Mouse (Mus musculus) G1E-ER4 (cell line): ENCODE results near the gene Chp2. TPM values are rescaled to one million over a fixed set of nuclear protein-coding genes. Genes with fewer than 3 reads are reported as not detected.

Experiments used
- GATA1 ChIP-seq: IDR thresholded peaks from one replicate; pipeline ENCODE4 v1.8.0; 2012; ENCODE audit warnings: low read length, inconsistent platforms
- polyA plus RNA-seq: library from polyadenylated mRNA; stranded (reverse); fragments of >175 nt; gene quantifications from 2 replicates; pipeline ENCODE4 v1.2.3, GENCODE M21; 2012

Chp2 gene
- polyA plus RNA-seq, 1 experiment: not detected

GRCm38 (mm10) chr7:122229306-122229705 is 10.0 kb downstream of the Chp2 start:
- no peak for TF ChIP-seq GATA1

- TF ChIP-seq GATA1: no peak
Observed at GRCm38 (mm10) chr7:122229916-122230315, 10.6 kb downstream of the Chp2 start.

- TF ChIP-seq GATA1: no peak
Observed at GRCm38 (mm10) chr7:122230866-122231265, 11.6 kb downstream of the Chp2 start.

GRCm38 (mm10) chr7:122238939-122239338 is 19.6 kb downstream of the Chp2 start:
- TF ChIP-seq GATA1: no peak

- TF ChIP-seq GATA1: no peak
Observed at GRCm38 (mm10) chr7:122240413-122241119, 21.3 kb downstream of the Chp2 start.

- no peak for TF ChIP-seq GATA1
Observed at GRCm38 (mm10) chr7:122242260-122242659, 23.0 kb downstream of the Chp2 start.

GRCm38 (mm10) chr7:122244166-122244565 is 24.9 kb downstream of the Chp2 start:
- no peak for TF ChIP-seq GATA1

GRCm38 (mm10) chr7:122244584-122244983 is 25.3 kb downstream of the Chp2 start:
- no peak for TF ChIP-seq GATA1

- no peak for TF ChIP-seq GATA1
Observed at GRCm38 (mm10) chr7:122245976-122246375, 26.7 kb downstream of the Chp2 start.

GRCm38 (mm10) chr7:122247254-122247864 is 28.1 kb downstream of the Chp2 start:
- TF ChIP-seq GATA1: no peak

- no peak for TF ChIP-seq GATA1
Observed at GRCm38 (mm10) chr7:122249321-122249821, 30.1 kb downstream of the Chp2 start.

- TF ChIP-seq GATA1: no peak
Observed at GRCm38 (mm10) chr7:122251197-122252011, 32.1 kb downstream of the Chp2 start.

GRCm38 (mm10) chr7:122256722-122257121 is 37.4 kb downstream of the Chp2 start:
- TF ChIP-seq GATA1: no peak

- TF ChIP-seq GATA1: no peak
Observed at GRCm38 (mm10) chr7:122258521-122258920, 39.2 kb downstream of the Chp2 start.

GRCm38 (mm10) chr7:122260055-122260602 is 40.8 kb downstream of the Chp2 start:
- no peak for TF ChIP-seq GATA1

GRCm38 (mm10) chr7:122268983-122269486 is 49.7 kb downstream of the Chp2 start:
- TF ChIP-seq GATA1: no peak
